ENCODE assay signal across 8 mouse cellular contexts in genomic region chr5:149678990-149679348, GRCm38 (mm10). TPM values are rescaled to one million over a fixed set of nuclear protein-coding genes. Genes with fewer than 3 reads are reported as not detected.
DNase-seq lines count a peak whose midpoint lies in the region; ATAC-seq and TF ChIP-seq lines count a peak whose summit lies in the region.

No protein-coding gene starts in this region.

- no peak for TF ChIP-seq CTCF in left cerebral cortex, adult 2 months (IDR thresholded peaks at IDR 0.05)

- 0 out of 2 replicates have a peak, but pooled peaks have one; percentile 2 for ATAC-seq in common myeloid progenitor, adult 5-6 weeks (replicated peaks; ENCODE audit: low read depth, poor library complexity, severe bottlenecking)
- peak; percentile 62; the same call in 1 of the 2 replicates for ATAC-seq in hindbrain, embryonic 13.5 days (ENCODE audit: low FRiP score)
- ATAC-seq in midbrain, embryonic 11.5 days (ENCODE audit: low FRiP score): peak; percentile 45

- peak overlapping the region; percentile 72 for H3K4me3 ChIP-seq in left cerebral cortex, adult 2 months
- peak overlapping the region; percentile 71 for H3K4me3 ChIP-seq in hindbrain, embryonic 13.5 days
- H3K4me3 ChIP-seq in midbrain, embryonic 11.5 days (ENCODE audit: low read depth, low read length): peak overlapping the region; percentile 74

- intact Hi-C loops in left cerebral cortex, adult 2 months (cut with DNase I): no loop called here

- no peaks in the 10 kb centered on the region for H3K36me3 ChIP-seq in hindbrain, embryonic 13.5 days
- no peaks in the 10 kb centered on the region for H3K36me3 ChIP-seq in midbrain, embryonic 11.5 days (ENCODE audit: control insufficient read depth, insufficient read depth, low read length)

- H3K4me1 ChIP-seq in hindbrain, embryonic 13.5 days (replicated peaks): peaks cover 17% of the 10 kb centered on the region
- peaks cover 9% of the 10 kb centered on the region; the same call in 1 of the 2 replicates for H3K4me1 ChIP-seq in midbrain, embryonic 11.5 days (ENCODE audit: control insufficient read depth, insufficient read depth, low read length)

- H3K27ac ChIP-seq in left cerebral cortex, adult 2 months: peak overlapping the region; percentile 40; the same call in 1 of the 2 replicates
- no peak overlapping the region; the same call in 1 of the 2 replicates for H3K27ac ChIP-seq in hindbrain, embryonic 13.5 days
- H3K27ac ChIP-seq in midbrain, embryonic 11.5 days (ENCODE audit: low read depth, low read length): no peak overlapping the region

- peak overlapping the region; percentile 87 for H3K9ac ChIP-seq in hindbrain, embryonic 13.5 days
- peak overlapping the region; percentile 87 for H3K9ac ChIP-seq in midbrain, embryonic 11.5 days (ENCODE audit: low read length)

- 1% methylated on average over 15 of the region's 15 CpGs for WGBS in hindbrain, embryonic 13.5 days
- 1% methylated on average over 15 of the region's 15 CpGs for WGBS in midbrain, embryonic 11.5 days

- DNase-seq in left cerebral cortex, adult 2 months (ENCODE audit: extremely low spot score in 1 of 2, low spot score in 2 of 2): no peak
- no peak for DNase-seq in left cerebral cortex, adult 11 months (ENCODE audit: low spot score)
- no peak for DNase-seq in midbrain, embryonic 11.5 days (ENCODE audit: low spot score, missing footprints)
- no peak for DNase-seq in c-Kit-positive CD71-positive TER-119-positive erythroid progenitor cells, embryonic 14.5 days (ENCODE audit: low spot score)
- no peak for DNase-seq in layer of hippocampus, postnatal 10 days (ENCODE audit: low spot score in 2 of 2)
- DNase-seq in gastrocnemius, postnatal 10 days: no peak

- peak overlapping the region; percentile 93 for H3K4me2 ChIP-seq in hindbrain, embryonic 13.5 days
- H3K4me2 ChIP-seq in midbrain, embryonic 11.5 days: peak overlapping the region; percentile 96

- peaks cover 10% of the 10 kb centered on the region; the same call in 1 of the 2 replicates for H3K27me3 ChIP-seq in hindbrain, embryonic 13.5 days
- H3K27me3 ChIP-seq in midbrain, embryonic 11.5 days (ENCODE audit: control insufficient read depth, insufficient read depth, low read length): no peaks in the 10 kb centered on the region

- no peaks in the 10 kb centered on the region for H3K9me3 ChIP-seq in hindbrain, embryonic 13.5 days
- no peaks in the 10 kb centered on the region for H3K9me3 ChIP-seq in midbrain, embryonic 11.5 days (ENCODE audit: control insufficient read depth, low read length)

RNA-seq across cellular contexts. Expression of gene B3glct, which starts 0.9 kb away (rescaled TPM):
- total RNA-seq in left cerebral cortex, adult 2 months (2021): 10 to 100 TPM; 14.0 to 15.1 TPM
- 7.7 and 13.2 TPM in 2 replicates for total RNA-seq in common myeloid progenitor, adult 5-6 weeks (2017)
- 10.7 and 12.2 TPM in 2 replicates for polyA plus RNA-seq in hindbrain, embryonic 13.5 days (2015; fragmentation: Nextera tagmentation; extraction: Ambion mirVana)
- polyA plus RNA-seq in midbrain, embryonic 11.5 days (2014; fragmentation: Nextera tagmentation; extraction: Ambion mirVana): 16.0 and 18.7 TPM in 2 replicates
- total RNA-seq in layer of hippocampus, postnatal 10 days (2021): 10 to 100 TPM; 19.7 to 24.4 TPM
- 1 to 10 TPM; 6.6 to 8.4 TPM for total RNA-seq in gastrocnemius, postnatal 10 days (2021)

RNA-seq across cellular contexts. Expression of gene Hsph1, which starts 42.8 kb away (rescaled TPM):
- total RNA-seq in left cerebral cortex, adult 2 months (2021): 100 to 1,000 TPM; 373 to 381 TPM
- total RNA-seq in common myeloid progenitor, adult 5-6 weeks (2017): 72.0 and 88.1 TPM in 2 replicates
- polyA plus RNA-seq in hindbrain, embryonic 13.5 days (2015; fragmentation: Nextera tagmentation; extraction: Ambion mirVana): 83.7 and 92.0 TPM in 2 replicates
- polyA plus RNA-seq in midbrain, embryonic 11.5 days (2014; fragmentation: Nextera tagmentation; extraction: Ambion mirVana): 131 and 145 TPM in 2 replicates
- total RNA-seq in layer of hippocampus, postnatal 10 days (2021): 100 to 1,000 TPM; 182 to 208 TPM
- 10 to 100 TPM; 30.0 to 37.7 TPM for total RNA-seq in gastrocnemius, postnatal 10 days (2021)

Comparison
In these comparisons a context has a peak if more than half of its experiments do, and no peak if none do; other contexts are left out.
1. ATAC-seq: peak in every context shown above with its lines; median percentile 62 in hindbrain, embryonic 13.5 days; 45 in midbrain, embryonic 11.5 days; 2 in common myeloid progenitor, adult 5-6 weeks.